In the genomic region with DNA sequence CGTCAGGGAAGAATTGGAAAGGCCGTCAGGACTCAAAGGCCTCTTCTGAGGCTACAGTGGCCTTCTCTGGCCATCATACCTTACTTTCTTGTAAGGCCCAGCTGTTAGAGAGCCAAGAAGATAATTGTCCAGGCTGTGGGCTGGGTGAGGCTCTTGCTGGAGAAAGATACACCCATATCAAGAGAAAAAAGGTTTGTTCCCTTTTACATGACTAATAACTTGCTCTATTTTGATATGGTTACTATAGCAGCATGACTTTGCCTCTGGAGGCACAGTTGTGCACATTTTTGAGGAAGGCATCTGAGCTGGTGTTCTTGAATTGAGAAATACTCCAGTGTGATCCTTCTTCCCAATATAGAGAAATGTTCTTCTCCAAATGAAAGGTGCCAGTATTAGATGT, we compare ENCODE assay signal across 8 mouse cellular contexts. TPM values are rescaled to one million over a fixed set of nuclear protein-coding genes. Genes with fewer than 3 reads are reported as not detected.
DNase-seq lines count a peak whose midpoint lies in the region; ATAC-seq lines count a peak whose summit lies in the region.

No protein-coding gene starts in this region.

- peaks cover 31% of the 10 kb centered on the region for H3K4me1 ChIP-seq in heart, embryonic 10.5 days
- H3K4me1 ChIP-seq in brown adipose tissue, adult 24 weeks (ENCODE audit: control insufficient read depth, insufficient read depth, insufficient read length, low read length): no peaks in the 10 kb centered on the region
- peaks cover 21% of the 10 kb centered on the region for H3K4me1 ChIP-seq in heart, embryonic 16.5 days (ENCODE audit: control insufficient read depth, insufficient read depth, low read length)
- H3K4me1 ChIP-seq in liver, embryonic 16.5 days (ENCODE audit: control insufficient read depth, low read depth, low read length): peaks cover 32% of the 10 kb centered on the region
- H3K4me1 ChIP-seq in stomach, embryonic 16.5 days (ENCODE audit: control insufficient read depth, insufficient read depth, low read length): peaks cover 21% of the 10 kb centered on the region; the same call in 1 of the 2 replicates

- peak overlapping the region; percentile 95 for H3K27ac ChIP-seq in heart, embryonic 10.5 days
- H3K27ac ChIP-seq in brown adipose tissue, adult 24 weeks (replicated peaks; ENCODE audit: low read depth, low read length): peak overlapping the region; percentile 99
- no peak overlapping the region for H3K27ac ChIP-seq in heart, embryonic 16.5 days (ENCODE audit: low read length)
- H3K27ac ChIP-seq in liver, embryonic 16.5 days (ENCODE audit: low read length): peak overlapping the region; percentile 99
- peak overlapping the region; percentile 99; the same call in 1 of the 2 replicates for H3K27ac ChIP-seq in stomach, embryonic 16.5 days (ENCODE audit: low read length)

- no peak for DNase-seq in heart, embryonic 10.5 days (ENCODE audit: low spot score)
- no peak for DNase-seq in heart, postnatal 14 days
- no peak for DNase-seq in T-cell, adult 2 months (ENCODE audit: low spot score)
- no peak for DNase-seq in gastrocnemius, postnatal 36 days

- WGBS in heart, embryonic 10.5 days: 12% methylated on average over 2 of the region's 2 CpGs
- 3% methylated on average over 2 of the region's 2 CpGs for WGBS in heart, embryonic 16.5 days
- WGBS in liver, embryonic 16.5 days (ENCODE audit: insufficient replicate concordance): 0% methylated on average over 2 of the region's 2 CpGs
- WGBS in stomach, embryonic 16.5 days: 5% methylated on average over 2 of the region's 2 CpGs

- H3K36me3 ChIP-seq in heart, embryonic 10.5 days: peaks cover 49% of the 10 kb centered on the region
- H3K36me3 ChIP-seq in heart, embryonic 16.5 days (ENCODE audit: control insufficient read depth, insufficient read depth): peaks cover 20% of the 10 kb centered on the region
- H3K36me3 ChIP-seq in liver, embryonic 16.5 days (ENCODE audit: control insufficient read depth, insufficient read depth): peaks cover 42% of the 10 kb centered on the region
- peaks cover 18% of the 10 kb centered on the region; the same call in 1 of the 2 replicates for H3K36me3 ChIP-seq in stomach, embryonic 16.5 days (ENCODE audit: control insufficient read depth, insufficient read depth, low read length)

- ATAC-seq in heart, embryonic 16.5 days (replicated peaks; ENCODE audit: extremely low read depth, insufficient read depth, low FRiP score): no peak
- 0 out of 2 replicates have a peak, but pooled peaks have one; percentile 1 for ATAC-seq in liver, embryonic 16.5 days (ENCODE audit: low read depth)
- no peak for ATAC-seq in stomach, embryonic 16.5 days (ENCODE audit: insufficient read depth, low FRiP score)

- H3K9me3 ChIP-seq in heart, embryonic 10.5 days: no peaks in the 10 kb centered on the region
- no peaks in the 10 kb centered on the region for H3K9me3 ChIP-seq in heart, embryonic 16.5 days (replicated peaks; ENCODE audit: control insufficient read depth, low read length)
- no peaks in the 10 kb centered on the region for H3K9me3 ChIP-seq in liver, embryonic 16.5 days (replicated peaks; ENCODE audit: control insufficient read depth, low read length)
- H3K9me3 ChIP-seq in stomach, embryonic 16.5 days (replicated peaks; ENCODE audit: control insufficient read depth, low read length): no peaks in the 10 kb centered on the region

- peak overlapping the region; percentile 86 for H3K4me3 ChIP-seq in heart, embryonic 10.5 days
- peak overlapping the region; percentile 91 for H3K4me3 ChIP-seq in brown adipose tissue, adult 24 weeks (ENCODE audit: insufficient read depth, low read depth, low read length)
- H3K4me3 ChIP-seq in heart, embryonic 16.5 days (ENCODE audit: low read length): peak overlapping the region; percentile 87
- peak overlapping the region; percentile 75 for H3K4me3 ChIP-seq in liver, embryonic 16.5 days (ENCODE audit: low read depth, low read length)
- peak overlapping the region; percentile 100 for H3K4me3 ChIP-seq in stomach, embryonic 16.5 days (replicated peaks; ENCODE audit: low read length)

- H3K9ac ChIP-seq in heart, embryonic 16.5 days (ENCODE audit: low read length): peak overlapping the region; percentile 100
- peak overlapping the region; percentile 90 for H3K9ac ChIP-seq in liver, embryonic 16.5 days (ENCODE audit: low read depth, low read length)
- peak overlapping the region; percentile 93 for H3K9ac ChIP-seq in stomach, embryonic 16.5 days (ENCODE audit: low read length)

- no peaks in the 10 kb centered on the region for H3K27me3 ChIP-seq in heart, embryonic 10.5 days (ENCODE audit: insufficient read depth, poor library complexity, severe bottlenecking)
- H3K27me3 ChIP-seq in heart, embryonic 16.5 days (ENCODE audit: control insufficient read depth, insufficient read depth, low read length): no peaks in the 10 kb centered on the region
- no peaks in the 10 kb centered on the region for H3K27me3 ChIP-seq in liver, embryonic 16.5 days (ENCODE audit: control insufficient read depth, insufficient read depth, low read depth, low read length)
- no peaks in the 10 kb centered on the region for H3K27me3 ChIP-seq in stomach, embryonic 16.5 days (ENCODE audit: control insufficient read depth, insufficient read depth, low read length)

- H3K4me2 ChIP-seq in heart, embryonic 16.5 days (ENCODE audit: low read depth, low read length): peak overlapping the region; percentile 97
- peak overlapping the region; percentile 81 for H3K4me2 ChIP-seq in liver, embryonic 16.5 days (ENCODE audit: low read depth, low read length)
- peak overlapping the region; percentile 96 for H3K4me2 ChIP-seq in stomach, embryonic 16.5 days (ENCODE audit: low read depth, low read length)

- intact Hi-C loops in heart, postnatal 14 days (cut with DNase I): no loop called here
- intact Hi-C loops in gastrocnemius, postnatal 36 days (cut with DNase I): no loop called here

RNA-seq across cellular contexts. Expression of a gene that starts 2.5 kb away (rescaled TPM):
- 44.9 and 46.1 TPM in 2 replicates for polyA plus RNA-seq in heart, embryonic 10.5 days (2016; fragmentation: Nextera tagmentation; extraction: Ambion mirVana)
- 10 to 100 TPM; 32.2 to 34.6 TPM for total RNA-seq in heart, postnatal 14 days (2021)
- polyA plus RNA-seq in brown adipose tissue, adult 24 weeks (2012; ENCODE audit: insufficient read depth, insufficient read length, missing spikeins): 61.9 and 64.2 TPM in 2 replicates
- 22.3 and 25.1 TPM in 2 replicates for polyA plus RNA-seq in heart, embryonic 16.5 days (2015; fragmentation: Nextera tagmentation; extraction: Ambion mirVana)
- 46.1 and 48.9 TPM in 2 replicates for polyA plus RNA-seq in liver, embryonic 16.5 days (2015; fragmentation: Nextera tagmentation; extraction: Ambion mirVana)
- 55.3 and 57.0 TPM in 2 replicates for polyA plus RNA-seq in stomach, embryonic 16.5 days (2015; fragmentation: Nextera tagmentation; extraction: Ambion mirVana)
- 10 to 100 TPM; 14.0 to 17.7 TPM for total RNA-seq in gastrocnemius, postnatal 36 days (2021)

RNA-seq across cellular contexts. Expression of a gene that starts 30.6 kb away (rescaled TPM):
- polyA plus RNA-seq in heart, embryonic 10.5 days (2016; fragmentation: Nextera tagmentation; extraction: Ambion mirVana): 13.5 and 14.2 TPM in 2 replicates
- total RNA-seq in heart, postnatal 14 days (2021): 10 to 100 TPM; 69.0 to 81.8 TPM
- polyA plus RNA-seq in brown adipose tissue, adult 24 weeks (2012; ENCODE audit: insufficient read depth, insufficient read length, missing spikeins): 2.2 and 4.2 TPM in 2 replicates
- polyA plus RNA-seq in heart, embryonic 16.5 days (2015; fragmentation: Nextera tagmentation; extraction: Ambion mirVana): 12.3 and 14.0 TPM in 2 replicates
- polyA plus RNA-seq in liver, embryonic 16.5 days (2015; fragmentation: Nextera tagmentation; extraction: Ambion mirVana): 2.8 and 3.7 TPM in 2 replicates
- 17.0 and 17.7 TPM in 2 replicates for polyA plus RNA-seq in stomach, embryonic 16.5 days (2015; fragmentation: Nextera tagmentation; extraction: Ambion mirVana)
- 10 to 100 TPM in 1 of 2 experiments, 1 to 10 TPM in 1; 6.7 to 11.5 TPM for total RNA-seq in gastrocnemius, postnatal 36 days (2021)
